Mouse (Mus musculus) limb, embryonic 12.5 days (tissue): Measurements from ENCODE around the gene Ifit1bl1. TPM values are rescaled to one million over a fixed set of nuclear protein-coding genes. Genes with fewer than 3 reads are reported as not detected.
"Not testable (repeated sequence)": the region's sequence is repeated elsewhere in the genome, so short reads cannot be mapped to it uniquely, and the experiment has no call there.

ENCODE experiments used
- ATAC-seq: fragments of 200-750 bp; cut with Nextera tagmentation; 2 replicates; pipeline ENCODE4 v1.8.0; 2017; ENCODE audit warnings: low read depth, moderate TSS enrichment; ENCODE audit not compliant: insufficient number of reproducible peaks, insufficient read depth, low FRiP score, low TSS enrichment
- H3K27ac ChIP-seq: fragments of 300-500 bp; sonication (generic); 2 replicates; pipeline ENCODE4 v1.5.1; 2016; ENCODE audit warnings: mild to moderate bottlenecking, moderate library complexity
- H3K27me3 ChIP-seq: fragments of 300-500 bp; sonication (generic); 2 replicates; pipeline ENCODE4 v1.6.1; 2016; ENCODE audit warnings: mild to moderate bottlenecking, moderate library complexity
- H3K36me3 ChIP-seq: fragments of 300-500 bp; sonication (generic); 2 replicates; pipeline ENCODE4 v1.6.1; 2016; ENCODE audit warnings: mild to moderate bottlenecking, moderate library complexity
- H3K4me1 ChIP-seq: fragments of 300-500 bp; sonication (generic); replicated peaks from 2 replicates; pipeline ENCODE4 v1.6.1; 2016
- H3K4me2 ChIP-seq: fragments of 300-500 bp; sonication (generic); 2 replicates; pipeline ENCODE4 v1.6.1; 2016; ENCODE audit warnings: mild to moderate bottlenecking, moderate library complexity
- H3K4me3 ChIP-seq: fragments of 300-500 bp; sonication (generic); replicated peaks from 2 replicates; pipeline ENCODE4 v1.5.1; 2016; ENCODE audit warnings: mild to moderate bottlenecking
- H3K9ac ChIP-seq: fragments of 300-500 bp; sonication (generic); replicated peaks from 2 replicates; pipeline ENCODE4 v1.6.1; 2016; ENCODE audit warnings: mild to moderate bottlenecking, moderate library complexity
- H3K9me3 ChIP-seq: fragments of 300-500 bp; sonication (generic); 2 replicates; pipeline ENCODE4 v1.6.1; 2016; ENCODE audit warnings: mild to moderate bottlenecking, moderate library complexity
- WGBS: fragments of 180-500 bp; shearing (Covaris S2); methylation state at CpG from one replicate; pipeline ENCODE4 v1.1.7; 2016; 5-methylcytosine and 5-hydroxymethylcytosine counted together
- polyA plus RNA-seq: library from polyadenylated mRNA; unstranded; fragments of >200 nt; fragmentation: Nextera tagmentation; extraction: Ambion mirVana; gene quantifications from 2 replicates; pipeline ENCODE4 v1.2.1, GENCODE M21; 2016

Gene Ifit1bl1
- polyA plus RNA-seq, 1 experiment from 2014 or later = 0.21 TPM

DNA sequence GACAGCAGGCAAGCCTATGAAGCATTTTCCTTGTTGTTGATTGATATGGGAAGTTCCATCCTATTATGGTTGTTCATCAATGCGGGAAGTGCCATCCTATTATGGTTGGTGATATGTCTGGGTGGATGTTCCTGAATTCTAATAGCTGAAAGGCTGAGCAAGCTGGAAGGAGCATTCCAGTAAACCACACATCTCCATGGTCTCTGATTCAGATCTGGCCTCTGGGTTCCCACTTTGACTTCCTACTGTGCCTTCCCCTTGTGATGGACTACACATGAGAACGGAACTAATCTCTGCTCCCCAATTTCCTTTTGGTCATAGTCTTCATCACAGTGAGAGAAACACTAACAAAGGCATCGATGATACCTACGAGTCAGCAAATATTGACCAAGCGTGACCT is 19.1 kb upstream of the Ifit1bl1 start:
- Histone ChIP-seq H3K4me1 (no peaks in the 10 kb centered on the region), H3K36me3 (no peaks in the 10 kb centered on the region), H3K4me3 (no peak overlapping the region), H3K27ac (no peak overlapping the region), H3K4me2 (no peak overlapping the region), H3K27me3 (no peaks in the 10 kb centered on the region), H3K9me3 (no peaks in the 10 kb centered on the region), H3K9ac (no peak overlapping the region)
- no peak for ATAC-seq
- WGBS = 89% methylated on average over 5 of the region's 5 CpGs

DNA sequence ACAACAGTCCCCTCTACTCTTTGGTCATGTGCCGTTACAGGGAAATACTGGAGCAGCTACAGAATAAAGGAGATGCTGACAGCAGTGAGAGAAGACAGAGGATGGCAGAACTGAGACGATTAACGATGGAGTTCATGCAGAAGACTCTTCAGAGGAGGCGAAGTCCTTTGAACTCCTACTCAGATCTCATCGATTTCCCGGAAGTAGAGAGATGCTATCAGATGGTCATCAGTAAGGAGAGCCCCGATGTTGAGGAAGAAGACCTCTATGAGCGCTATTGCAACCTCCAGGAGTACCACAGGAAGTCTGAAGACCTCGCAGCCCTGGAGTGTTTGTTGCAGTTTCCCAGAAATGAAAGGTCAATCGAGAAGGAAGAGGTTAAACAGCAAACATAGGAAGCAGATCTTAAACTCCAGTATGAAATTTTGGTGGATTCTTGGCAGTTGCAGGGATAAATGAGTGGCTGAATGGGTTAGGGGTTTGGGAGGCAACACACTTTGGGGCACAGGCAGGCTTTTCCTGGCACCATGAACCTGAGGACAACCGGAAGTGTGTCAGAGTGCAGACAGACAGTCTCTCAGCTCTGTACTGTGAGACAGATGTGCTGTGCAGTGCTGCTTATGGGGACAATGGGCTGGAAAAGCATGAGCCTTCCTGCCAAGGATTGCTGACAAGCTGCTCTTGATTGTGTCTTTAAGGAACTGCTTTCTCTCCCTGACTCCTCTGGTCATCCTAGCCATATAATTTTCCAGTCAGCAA is 10.7 kb upstream of the Ifit1bl1 start:
- not testable (repeated sequence) for H3K4me1 ChIP-seq, H3K36me3 ChIP-seq, H3K4me3 ChIP-seq, H3K27me3 ChIP-seq, ATAC-seq, H3K4me2 ChIP-seq, H3K9me3 ChIP-seq, H3K27ac ChIP-seq, H3K9ac ChIP-seq
- 85% methylated on average over 5 of the region's 11 CpGs for WGBS

GRCm38 (mm10) chr19:34610118-34610517 is 8.4 kb upstream of the Ifit1bl1 start:
- H3K4me1 ChIP-seq, H3K4me2 ChIP-seq, H3K27ac ChIP-seq, H3K27me3 ChIP-seq, H3K4me3 ChIP-seq, H3K36me3 ChIP-seq, H3K9ac ChIP-seq, ATAC-seq, H3K9me3 ChIP-seq: not testable (repeated sequence)
- WGBS = 72% methylated on average over 3 of the region's 3 CpGs

GRCm38 (mm10) chr19:34607237-34608051 is 5.7 kb upstream of the Ifit1bl1 start, which contains the start of gene Ifit3b:
TSS of gene Ifit3b (plus strand) at chr19:34607970.
- H3K4me2 ChIP-seq = peak within 1 kb of the TSS; percentile 32; the same call in 1 of the 2 replicates
- ATAC-seq = peak; percentile 74
- WGBS = 49% methylated on average over 4 of the region's 4 CpGs

GRCm38 (mm10) chr19:34605472-34605871 is 3.7 kb upstream of the Ifit1bl1 start:
- no peak for ATAC-seq
- 87% methylated on average over 3 of the region's 3 CpGs for WGBS
- Histone ChIP-seq H3K4me3 (no peak overlapping the region), H3K27me3 (no peaks in the 10 kb centered on the region), H3K4me2 (no peak overlapping the region), H3K9ac (no peak overlapping the region), H3K36me3 (no peaks in the 10 kb centered on the region), H3K4me1 (peaks cover 6% of the 10 kb centered on the region; the same call in 1 of the 2 replicates), H3K27ac (no peak overlapping the region), H3K9me3 (no peaks in the 10 kb centered on the region)

More at GRCm38 (mm10) chr19:34607237-34608051, 5.7 kb upstream of the Ifit1bl1 start, which contains the start of gene Ifit3b:
- H3K4me1 ChIP-seq, H3K9ac ChIP-seq, H3K27me3 ChIP-seq, H3K9me3 ChIP-seq, H3K4me3 ChIP-seq, H3K36me3 ChIP-seq: not testable (repeated sequence)
- H3K27ac ChIP-seq = peak within 1 kb of the TSS; percentile 50; the same call in 1 of the 2 replicates

- not testable (repeated sequence) for H3K36me3 ChIP-seq, H3K9me3 ChIP-seq, H3K4me2 ChIP-seq, H3K9ac ChIP-seq, ATAC-seq, H3K27me3 ChIP-seq, H3K4me3 ChIP-seq, H3K4me1 ChIP-seq, H3K27ac ChIP-seq
Measured at GRCm38 (mm10) chr19:34599250-34599649, 2.5 kb downstream of the Ifit1bl1 start.

DNA sequence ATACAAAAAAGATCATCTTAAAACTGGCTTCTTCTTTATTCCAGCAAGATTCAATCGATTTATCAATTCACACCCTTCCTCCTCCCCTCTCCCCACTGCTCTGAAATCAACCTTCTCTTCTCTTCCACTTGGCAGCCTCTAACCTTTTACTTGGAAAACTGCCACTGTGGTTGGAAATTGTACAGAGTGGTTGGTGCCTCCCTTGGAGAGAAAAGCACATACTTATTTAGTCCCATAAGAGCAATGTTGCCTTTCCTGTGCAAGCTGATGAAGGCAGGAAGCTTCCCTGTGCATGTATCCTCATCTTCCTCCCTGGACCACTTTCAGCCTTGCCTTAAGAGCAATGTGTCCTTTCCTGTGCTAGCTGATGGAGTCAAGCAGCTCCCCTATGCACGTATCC is 3.4 kb downstream of the Ifit1bl1 start:
- no peaks in the 10 kb centered on the region for H3K36me3 ChIP-seq
- no peak for ATAC-seq
- H3K4me2 ChIP-seq = no peak overlapping the region
- H3K4me1 ChIP-seq = no peaks in the 10 kb centered on the region
- H3K9ac ChIP-seq = no peak overlapping the region
- H3K4me3 ChIP-seq = no peak overlapping the region
- 80% methylated on average over 2 of the region's 2 CpGs for WGBS
- H3K27ac ChIP-seq = no peak overlapping the region
- no peaks in the 10 kb centered on the region for H3K27me3 ChIP-seq
- H3K9me3 ChIP-seq = no peaks in the 10 kb centered on the region

- Histone ChIP-seq H3K9ac (no peak overlapping the region), H3K27ac (no peak overlapping the region), H3K4me3 (no peak overlapping the region), H3K4me1 (no peaks in the 10 kb centered on the region), H3K36me3 (no peaks in the 10 kb centered on the region), H3K27me3 (no peaks in the 10 kb centered on the region), H3K4me2 (no peak overlapping the region), H3K9me3 (no peaks in the 10 kb centered on the region)
- ATAC-seq = no peak
Measured at GRCm38 (mm10) chr19:34596811-34597210, 4.9 kb downstream of the Ifit1bl1 start.

DNA sequence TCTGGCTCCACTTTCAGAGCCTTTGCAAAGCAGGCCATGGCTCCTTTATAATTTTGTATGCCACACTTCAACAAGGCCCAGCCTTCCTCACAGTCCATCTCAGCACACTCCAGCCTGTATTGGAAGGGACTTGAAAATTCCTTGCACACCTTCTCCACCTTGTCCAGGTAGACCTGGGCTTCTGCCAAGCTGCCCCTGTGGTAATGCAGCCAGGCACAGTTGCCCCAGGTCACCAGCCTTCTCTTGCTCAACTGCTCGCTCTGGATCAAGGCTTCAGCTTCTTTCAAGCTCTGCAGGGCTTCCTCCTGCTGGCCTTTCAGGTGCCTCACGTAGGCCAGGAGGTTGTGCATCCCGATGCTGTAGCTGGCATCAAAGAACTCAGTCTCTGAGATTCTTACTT is 7.2 kb downstream of the Ifit1bl1 start:
- not testable (repeated sequence) for H3K4me2 ChIP-seq, H3K9me3 ChIP-seq, H3K27ac ChIP-seq, H3K9ac ChIP-seq, H3K27me3 ChIP-seq, ATAC-seq, H3K36me3 ChIP-seq, H3K4me1 ChIP-seq, H3K4me3 ChIP-seq
- 77% methylated on average over 3 of the region's 3 CpGs for whole genome bisulfite sequencing

DNA sequence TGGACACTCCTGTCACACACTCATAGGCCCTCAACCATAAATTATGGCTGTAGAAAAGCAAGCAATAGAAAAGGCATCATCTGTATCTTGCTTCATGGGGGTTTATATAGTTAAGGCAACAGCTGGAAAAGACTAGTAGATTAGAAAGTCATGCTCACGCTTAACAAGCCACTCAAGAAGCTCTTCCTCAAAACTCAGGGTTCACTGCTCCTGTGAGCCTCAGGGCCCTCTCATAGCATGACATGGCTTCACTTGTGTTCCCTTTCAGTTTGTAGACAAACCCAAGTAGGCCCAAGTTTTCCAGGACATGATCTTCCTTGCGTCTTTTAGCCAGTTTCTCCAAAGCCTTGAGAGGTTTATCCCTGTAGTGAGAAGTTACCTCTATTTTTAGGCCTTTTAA is 8.3 kb downstream of the Ifit1bl1 start:
- Histone ChIP-seq H3K9me3 (no peaks in the 10 kb centered on the region), H3K9ac (no peak overlapping the region), H3K36me3 (no peaks in the 10 kb centered on the region), H3K4me2 (no peak overlapping the region), H3K27ac (no peak overlapping the region), H3K27me3 (no peaks in the 10 kb centered on the region), H3K4me1 (no peaks in the 10 kb centered on the region), H3K4me3 (no peak overlapping the region)
- no peak for ATAC-seq
- WGBS = 90% methylated on average over 2 of the region's 2 CpGs

- no peak for ATAC-seq
- H3K27ac ChIP-seq = no peak overlapping the region
Measured at GRCm38 (mm10) chr19:34588959-34589358, 12.8 kb downstream of the Ifit1bl1 start.

More at GRCm38 (mm10) chr19:34588959-34589358, 12.8 kb downstream of the Ifit1bl1 start:
- Histone ChIP-seq H3K27me3 (no peaks in the 10 kb centered on the region), H3K4me1 (no peaks in the 10 kb centered on the region), H3K36me3 (no peaks in the 10 kb centered on the region), H3K9ac (no peak overlapping the region), H3K4me3 (no peak overlapping the region), H3K9me3 (no peaks in the 10 kb centered on the region), H3K4me2 (no peak overlapping the region)
